Mouse (Mus musculus) heart, postnatal 14 days (tissue): ENCODE measurements around the gene Palm. TPM values are rescaled to one million over a fixed set of nuclear protein-coding genes. Genes with fewer than 3 reads are reported as not detected.

Experiments used
- DNase-seq, 2 experiments: peaks; one replicate each; pipeline ENCODE4 v3.0.0; 2021 to 2022
- intact Hi-C: fragments of 180-260 bp; cut with DNase I; formaldehyde crosslinking; loops from one replicate; pipeline ENCODE4 v1.15.1; 2025
- total RNA-seq, 2 experiments: library from RNA; stranded (reverse); gene quantifications; 2 replicates each; pipeline ENCODE4 v1.2.3; 2021

Palm gene
- total RNA-seq, 2 experiments from 2014 or later: 71.8 to 86.5 TPM

- DNase-seq: no peak
- intact Hi-C loops: loop anchor here (5.0 kb wide), 1 partner anchor 36 kb away; no protein-coding TSS in a partner anchor
These were observed 24.9 kb downstream of the Palm start for GRCm38 (mm10) chr10:79818225-79818624.

- intact Hi-C loops: loop anchor here (5.0 kb wide), 1 partner anchor 37 kb away; no protein-coding TSS in a partner anchor
These were observed 26.2 kb downstream of the Palm start for GRCm38 (mm10) chr10:79819606-79820005.

GRCm38 (mm10) chr10:79820277-79820676, 26.9 kb downstream of the Palm start:
- intact Hi-C loops: no loop called here
- DNase-seq: no peak

More at GRCm38 (mm10) chr10:79819606-79820005, 26.2 kb downstream of the Palm start:
- no peak for DNase-seq

GRCm38 (mm10) chr10:79820782-79821181, 27.4 kb downstream of the Palm start, which contains the start of gene Misp:
TSS of gene Misp (plus strand) at chr10:79820989.
- intact Hi-C loops: no loop called here
- DNase-seq: no peak

- DNase-seq: no peak
- intact Hi-C loops: no loop called here
These were observed 28.4 kb downstream of the Palm start for GRCm38 (mm10) chr10:79821731-79822130.

GRCm38 (mm10) chr10:79822372-79822771, 29.0 kb downstream of the Palm start:
- intact Hi-C loops: no loop called here
- peak in 1 of 2 experiments; percentile 23 for DNase-seq

- intact Hi-C loops: no loop called here
- DNase-seq: no peak
These were observed 29.6 kb downstream of the Palm start for GRCm38 (mm10) chr10:79823011-79823410.

GRCm38 (mm10) chr10:79824413-79824812, 31.0 kb downstream of the Palm start:
- DNase-seq: peak in 1 of 2 experiments; percentile 36
- intact Hi-C loops: no loop called here

- DNase-seq: no peak
- intact Hi-C loops: no loop called here
These were observed 38.2 kb downstream of the Palm start for GRCm38 (mm10) chr10:79831583-79831982.

- intact Hi-C loops: no loop called here
- no peak for DNase-seq
These were observed 38.8 kb downstream of the Palm start for GRCm38 (mm10) chr10:79832026-79832785.

- no peak for DNase-seq
- intact Hi-C loops: no loop called here
These were observed 39.4 kb downstream of the Palm start for GRCm38 (mm10) chr10:79832786-79833181.

- intact Hi-C loops: loop anchor here (1.0 to 2.0 kb wide), 4 partner anchors 48 to 122 kb away; no protein-coding TSS in a partner anchor
- DNase-seq: peak; percentile 84 to 87
These were observed 41.5 kb downstream of the Palm start for GRCm38 (mm10) chr10:79834769-79835398.

GRCm38 (mm10) chr10:79836918-79837317, 43.5 kb downstream of the Palm start:
- intact Hi-C loops: no loop called here
- DNase-seq: no peak

GRCm38 (mm10) chr10:79838151-79838550, 44.8 kb downstream of the Palm start:
- intact Hi-C loops: no loop called here
- no peak for DNase-seq

- intact Hi-C loops: loop anchor here (2.0 kb wide), 1 partner anchor 17 kb away; no protein-coding TSS in a partner anchor
- no peak for DNase-seq
These were observed 46.7 kb downstream of the Palm start for GRCm38 (mm10) chr10:79840091-79840490.

- DNase-seq: peak; percentile 63 to 71
- intact Hi-C loops: loop anchor here (2.0 kb wide), 1 partner anchor 16 kb away; no protein-coding TSS in a partner anchor
These were observed 47.5 kb downstream of the Palm start for GRCm38 (mm10) chr10:79840644-79841551.

- intact Hi-C loops: no loop called here
- DNase-seq: no peak
These were observed 49.0 kb downstream of the Palm start for GRCm38 (mm10) chr10:79842322-79842721.

GRCm38 (mm10) chr10:79843476-79843875, 50.1 kb downstream of the Palm start:
- DNase-seq: no peak
- intact Hi-C loops: no loop called here

- DNase-seq: no peak
- intact Hi-C loops: no loop called here
These were observed 53.2 kb downstream of the Palm start for GRCm38 (mm10) chr10:79846553-79846952.

GRCm38 (mm10) chr10:79849941-79850628, 56.7 kb downstream of the Palm start:
- intact Hi-C loops: no loop called here
- no peak for DNase-seq
